Mouse (Mus musculus) erythroblast, adult 5-6 weeks (primary cell): ENCODE data around the gene Umodl1. TPM values are rescaled to one million over a fixed set of nuclear protein-coding genes. Genes with fewer than 3 reads are reported as not detected.

Source experiments
- ATAC-seq: replicated peaks from 2 replicates; pipeline ENCODE4 v1.8.0; 2016; ENCODE audit warnings: moderate number of reproducible peaks, mild to moderate bottlenecking, moderate TSS enrichment, inconsistent platforms; ENCODE audit not compliant: poor library complexity, low FRiP score, severe bottlenecking
- total RNA-seq, 2 experiments: library from RNA; stranded (forward) in 1 of 2; stranded (reverse) in 1 of 2; fragments of 150-400 nt in 1 of 2; fragments of 200-764, 138-1000 nt in 1 of 2; gene quantifications; 2 replicates each; pipeline versions ENCODE4 v1.2.3 to v1.2.4; 2015 to 2017; ENCODE audit warnings: low replicate concordance in 2 of 2

Gene Umodl1
- total RNA-seq, 2 experiments from 2014 or later: not detected

DNA sequence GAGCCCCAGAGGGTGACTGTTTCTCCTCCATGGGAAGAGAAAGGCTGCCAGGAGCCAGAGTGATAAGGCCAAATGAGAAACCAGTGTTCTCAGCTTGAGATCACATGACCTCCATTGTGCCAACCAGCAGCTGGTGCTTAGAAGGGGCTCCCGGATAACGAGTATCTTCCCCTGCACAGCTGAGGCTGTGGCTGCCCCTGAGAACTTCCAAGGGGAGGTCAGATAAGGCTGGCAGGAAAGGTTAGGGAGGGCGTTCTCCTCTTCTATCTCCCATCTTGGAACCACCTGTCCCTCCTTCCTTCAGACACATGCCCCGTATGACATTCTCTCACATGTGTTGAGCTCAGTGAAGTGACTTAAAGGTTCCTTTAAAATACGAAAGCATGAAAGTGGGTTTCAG lies 79.7 kb downstream of the Umodl1 start:
- no peak; the same call in 1 of the 2 replicates for ATAC-seq

GRCm38 (mm10) chr17:31034674-31035356 lies 80.4 kb downstream of the Umodl1 start:
- ATAC-seq: no peak

DNA sequence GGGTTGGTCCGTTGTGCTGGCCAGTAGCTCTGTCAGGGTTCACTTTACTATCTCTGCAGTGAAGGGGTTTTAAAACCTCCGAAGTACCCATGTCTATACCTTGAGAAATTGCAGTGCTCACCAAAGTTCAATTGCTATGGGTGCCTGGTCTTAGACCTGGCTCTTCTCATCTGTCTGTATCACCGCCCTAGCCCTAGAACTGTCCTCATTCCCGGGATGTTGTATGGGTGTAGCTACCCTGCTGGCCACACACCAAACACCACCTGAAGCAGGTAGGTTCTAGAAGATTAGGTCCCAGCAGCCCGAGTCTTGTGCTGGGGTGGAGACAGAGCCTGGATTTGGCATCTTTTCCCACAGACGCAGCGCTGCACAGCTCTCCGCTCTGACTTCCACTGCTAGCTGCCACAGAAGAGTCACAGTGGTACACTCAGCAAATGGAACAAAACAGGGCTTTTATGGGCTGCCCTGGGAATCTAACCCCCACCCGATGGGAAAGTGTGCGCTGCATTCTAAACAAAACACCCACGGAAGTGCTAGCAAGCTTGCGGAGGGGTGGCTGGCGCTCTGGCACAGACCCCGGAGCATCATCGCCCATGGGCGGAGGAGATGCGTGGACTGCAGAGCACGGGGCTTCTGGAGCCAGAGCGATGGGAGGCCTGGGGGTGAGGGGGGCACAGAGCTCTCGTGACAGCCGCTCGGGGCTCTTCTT lies 81.9 kb downstream of the Umodl1 start:
- no peak for ATAC-seq

DNA sequence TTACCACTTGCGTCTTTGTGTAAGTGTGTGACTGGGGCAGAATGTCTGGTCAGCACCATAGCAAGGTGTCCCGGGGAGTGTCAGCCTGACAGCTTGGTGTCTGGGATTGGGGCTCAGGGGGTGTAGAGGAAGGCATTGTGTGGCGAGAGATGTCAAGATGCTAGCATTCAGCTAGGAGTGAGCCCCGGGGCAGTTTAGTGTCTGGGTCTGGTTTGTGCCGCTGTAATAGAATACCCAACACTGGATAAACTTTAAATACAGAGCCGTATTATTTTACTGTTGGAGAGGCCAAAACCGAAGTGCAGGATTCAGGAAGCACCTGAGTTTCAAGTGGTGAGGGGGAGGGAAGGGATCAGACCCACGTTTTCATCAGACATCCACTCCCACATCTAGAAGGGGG lies 82.9 kb downstream of the Umodl1 start:
- ATAC-seq: no peak

GRCm38 (mm10) chr17:31038381-31038780 lies 83.9 kb downstream of the Umodl1 start:
- no peak for ATAC-seq

DNA sequence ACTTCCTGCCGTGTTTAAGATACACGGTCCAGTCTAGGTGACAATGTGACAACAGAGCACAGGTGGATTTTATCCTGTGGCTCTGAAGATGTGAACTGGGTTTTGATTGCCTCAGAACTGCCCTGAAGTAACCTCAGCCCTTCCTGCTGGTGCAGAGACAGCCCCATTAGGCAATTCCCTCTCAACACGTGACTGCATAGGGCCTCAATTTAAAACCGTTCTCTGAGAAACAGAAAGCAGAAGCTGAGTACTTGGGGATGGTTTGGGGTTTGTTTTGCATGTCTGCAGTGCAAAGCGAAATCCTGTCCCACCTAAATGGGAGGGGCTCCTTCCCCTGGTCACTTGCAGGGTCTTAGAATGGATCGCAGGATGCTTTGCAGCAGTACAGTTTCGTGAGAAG lies 85.2 kb downstream of the Umodl1 start:
- no peak for ATAC-seq

- no peak for ATAC-seq
Measured at GRCm38 (mm10) chr17:31040421-31040820, 86.0 kb downstream of the Umodl1 start.

- ATAC-seq: no peak
Measured at GRCm38 (mm10) chr17:31042751-31043150, 88.3 kb downstream of the Umodl1 start.

DNA sequence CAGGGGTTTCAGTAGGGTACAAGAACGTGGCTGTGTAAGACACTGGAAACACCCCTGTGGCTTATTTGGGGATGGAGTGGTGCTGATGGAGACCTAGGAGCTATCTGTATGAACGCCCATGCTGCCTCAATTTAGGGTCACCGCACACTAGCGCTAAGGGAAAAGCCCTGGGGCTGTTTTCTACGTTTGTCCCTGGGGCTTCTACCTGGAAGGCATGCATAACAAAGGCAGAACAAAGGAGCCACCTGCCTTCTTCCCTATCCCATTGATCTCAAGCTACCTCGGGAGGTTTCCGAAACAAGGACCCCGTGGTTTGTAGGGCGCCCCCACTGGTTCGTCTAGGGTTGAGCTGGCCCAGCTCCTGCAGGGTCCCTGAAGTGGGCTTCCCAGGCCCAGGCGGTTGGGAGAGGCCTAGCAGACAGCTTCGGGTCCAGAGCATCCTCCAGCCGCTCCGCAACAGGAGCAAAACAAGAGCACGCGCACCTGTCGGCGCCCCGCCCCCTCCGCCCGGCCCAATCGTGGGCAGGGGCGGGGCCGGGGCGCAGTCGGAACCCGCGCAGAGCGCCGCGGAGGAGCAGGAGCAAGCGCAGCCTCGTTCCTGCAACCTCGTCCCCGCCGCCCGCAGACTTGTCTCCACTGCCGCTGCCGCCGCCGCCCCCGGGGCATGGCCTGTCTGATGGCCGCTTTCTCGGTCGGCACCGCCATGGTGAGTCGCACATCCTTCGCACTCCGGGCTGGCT lies 102.9 kb downstream of the Umodl1 start, which contains the start of gene Abcg1:
Gene Abcg1 (plus strand): TSS at position 525 of the 740 bp plus-strand sequence.
- no peak for ATAC-seq

DNA sequence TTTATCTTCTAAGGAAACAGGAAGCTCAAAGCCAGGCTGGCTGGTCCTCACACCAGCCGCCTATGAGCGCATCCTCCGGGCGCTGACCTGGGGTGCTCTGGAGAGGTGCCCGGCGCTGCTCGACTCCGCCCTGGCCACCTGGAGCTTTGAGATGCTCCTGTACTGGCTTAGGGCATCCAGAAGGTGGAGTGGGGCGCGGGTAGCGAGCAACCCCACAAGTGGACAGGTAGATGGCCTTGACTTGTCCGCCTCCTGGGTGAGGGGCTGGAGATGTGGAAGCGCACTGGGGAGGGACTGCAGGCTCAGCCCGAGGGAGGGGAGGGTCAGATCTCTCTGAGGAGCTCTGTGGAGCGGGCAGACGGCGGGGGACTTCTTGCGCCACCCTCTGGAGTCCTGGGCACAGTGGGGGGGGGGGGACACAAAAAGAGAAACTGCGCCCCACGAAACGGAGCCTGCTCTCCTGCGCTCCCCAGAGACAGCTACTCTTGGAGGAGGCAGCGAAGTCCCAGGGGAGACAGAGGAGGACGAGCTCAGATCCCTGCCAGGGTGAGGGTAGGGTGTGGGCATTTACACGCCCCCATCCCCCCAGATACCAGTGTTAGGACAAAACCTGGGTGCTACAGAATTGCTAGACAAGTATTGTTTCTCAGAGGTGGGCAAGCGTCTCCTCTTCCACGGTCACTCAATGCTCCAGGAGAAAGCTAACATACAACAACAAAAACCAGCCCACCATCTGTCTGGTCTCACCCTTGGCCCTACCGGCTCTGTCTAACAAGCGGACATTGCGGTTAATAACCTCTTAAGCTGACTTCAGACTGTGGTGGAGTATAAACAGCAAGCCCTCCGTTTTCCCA lies 103.7 kb downstream of the Umodl1 start:
- ATAC-seq: no peak

GRCm38 (mm10) chr17:31058745-31059085 lies 104.3 kb downstream of the Umodl1 start:
- no peak for ATAC-seq

DNA sequence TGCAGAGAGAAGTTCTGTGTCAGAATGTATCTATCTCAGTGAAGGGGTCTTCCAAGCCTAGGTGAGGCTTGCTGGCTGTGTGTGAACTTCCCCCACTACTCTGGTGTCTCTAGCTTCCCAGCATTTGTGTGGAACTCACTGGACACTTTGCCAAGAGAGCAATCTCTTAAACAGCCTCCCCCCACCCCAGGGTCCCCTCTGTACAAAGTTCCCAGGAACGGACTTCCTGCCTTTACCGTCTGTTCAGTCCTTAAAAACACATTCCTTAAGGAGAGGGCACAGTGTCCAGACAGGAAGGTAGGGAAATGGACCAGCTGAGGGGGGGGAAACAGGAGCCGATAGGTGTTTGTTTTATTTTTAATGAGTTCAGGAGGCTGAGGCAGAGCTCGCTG lies 105.8 kb downstream of the Umodl1 start:
- no peak for ATAC-seq

Other genes with a start within 250 kb of the Umodl1 start
- not detected in 2 replicates for gene Glp1r, start 52.8 kb upstream of the Umodl1 start, total RNA-seq (2015; ENCODE audit: low replicate concordance)
- not detected in 2 replicates for gene Glp1r, start 52.8 kb upstream of the Umodl1 start, total RNA-seq (2017; ENCODE audit: low replicate concordance)
- gene Abcg1, start 103.0 kb downstream of the Umodl1 start, total RNA-seq (2015; ENCODE audit: low replicate concordance): 2.9 and 3.1 TPM in 2 replicates
- gene Abcg1, start 103.0 kb downstream of the Umodl1 start, total RNA-seq (2017; ENCODE audit: low replicate concordance): 3.3 and 5.5 TPM in 2 replicates
- gene Tff3, start 175.0 kb downstream of the Umodl1 start, total RNA-seq (2015; ENCODE audit: low replicate concordance): not detected in 2 replicates
- not detected in 2 replicates for gene Tff3, start 175.0 kb downstream of the Umodl1 start, total RNA-seq (2017; ENCODE audit: low replicate concordance)
- gene Tff2, start 189.6 kb downstream of the Umodl1 start, total RNA-seq (2015; ENCODE audit: low replicate concordance): not detected in 2 replicates
- gene Tff2, start 189.6 kb downstream of the Umodl1 start, total RNA-seq (2017; ENCODE audit: low replicate concordance): not detected in 2 replicates
- gene Tff1, start 210.6 kb downstream of the Umodl1 start, total RNA-seq (2015; ENCODE audit: low replicate concordance): not detected in 2 replicates
- gene Tff1, start 210.6 kb downstream of the Umodl1 start, total RNA-seq (2017; ENCODE audit: low replicate concordance): not detected in 2 replicates
- gene Tmprss3, start 244.3 kb downstream of the Umodl1 start, total RNA-seq (2015; ENCODE audit: low replicate concordance): not detected in 2 replicates
- not detected in 2 replicates for gene Tmprss3, start 244.3 kb downstream of the Umodl1 start, total RNA-seq (2017; ENCODE audit: low replicate concordance)